Mouse (Mus musculus) liver, embryonic 13.5 days (tissue): ENCODE data around the gene Tlr7. TPM values are rescaled to one million over a fixed set of nuclear protein-coding genes. Genes with fewer than 3 reads are reported as not detected.
A peak's percentile ranks its signal among the peaks of the same experiment; 100 is the strongest.

Source experiments
- ATAC-seq: fragments of 200-750 bp; cut with Nextera tagmentation; 2 replicates; pipeline ENCODE4 v1.8.0; 2017; ENCODE audit warnings: low read depth, mild to moderate bottlenecking, moderate number of reproducible peaks, moderate library complexity
- DNase-seq: peaks from one replicate; pipeline ENCODE4 v3.0.0; 2022
- H3K27ac ChIP-seq: fragments of 300-500 bp; sonication (generic); 2 replicates; pipeline ENCODE4 v1.5.1; 2015; ENCODE audit warnings: moderate library complexity, mild to moderate bottlenecking, inconsistent platforms
- H3K27me3 ChIP-seq: fragments of 300-500 bp; sonication (generic); 2 replicates; pipeline ENCODE4 v1.6.1; 2015; ENCODE audit warnings: mild to moderate bottlenecking, inconsistent platforms
- H3K36me3 ChIP-seq: fragments of 300-500 bp; sonication (generic); 2 replicates; pipeline ENCODE4 v1.6.1; 2015; ENCODE audit warnings: mild to moderate bottlenecking, inconsistent platforms
- H3K4me1 ChIP-seq: fragments of 300-500 bp; sonication (generic); replicated peaks from 2 replicates; pipeline ENCODE4 v1.6.1; 2015; ENCODE audit warnings: inconsistent platforms
- H3K4me2 ChIP-seq: fragments of 300-500 bp; sonication (generic); 2 replicates; pipeline ENCODE4 v1.6.1; 2015; ENCODE audit warnings: inconsistent platforms, mild to moderate bottlenecking, moderate library complexity
- H3K4me3 ChIP-seq: fragments of 300-500 bp; sonication (generic); replicated peaks from 2 replicates; pipeline ENCODE4 v1.5.1; 2015; ENCODE audit warnings: mild to moderate bottlenecking, inconsistent platforms
- H3K9ac ChIP-seq: fragments of 300-500 bp; sonication (generic); 2 replicates; pipeline ENCODE4 v1.6.1; 2015; ENCODE audit warnings: mild to moderate bottlenecking, inconsistent platforms
- H3K9me3 ChIP-seq: fragments of 300-500 bp; sonication (generic); replicated peaks from 2 replicates; pipeline ENCODE4 v1.6.1; 2016; ENCODE audit warnings: inconsistent platforms
- WGBS: fragments of 180-500 bp; shearing (Covaris S2); methylation state at CpG from one replicate; pipeline ENCODE4 v1.1.7; 2015; ENCODE audit not compliant: insufficient replicate concordance; 5-methylcytosine and 5-hydroxymethylcytosine counted together
- polyA plus RNA-seq: library from polyadenylated mRNA; unstranded; fragments of >200 nt; fragmentation: Nextera tagmentation; extraction: Ambion mirVana; gene quantifications from 2 replicates; pipeline ENCODE4 v1.2.1, GENCODE M21; 2015

Tlr7 gene
- polyA plus RNA-seq, 1 experiment from 2014 or later: 0.22 TPM

- H3K4me3 ChIP-seq: no peak overlapping the region
- no peaks in the 10 kb centered on the region for H3K27me3 ChIP-seq
- no peak overlapping the region for H3K27ac ChIP-seq
- no peak overlapping the region for H3K9ac ChIP-seq
- H3K4me2 ChIP-seq: 0 out of 2 replicates have a peak overlapping the region, but pooled peaks have one; percentile 28
- H3K36me3 ChIP-seq: no peaks in the 10 kb centered on the region
- H3K4me1 ChIP-seq: no peaks in the 10 kb centered on the region
- H3K9me3 ChIP-seq: no peaks in the 10 kb centered on the region
- peak; percentile 18 for DNase-seq
- 22% methylated on average over 9 of the region's 9 CpGs for WGBS
- ATAC-seq: no peak
These were observed 53.4 kb downstream of the Tlr7 start for GRCm38 (mm10) chrX:167276953-167277352.

GRCm38 (mm10) chrX:167276551-167276950, 53.8 kb downstream of the Tlr7 start:
- Histone ChIP-seq H3K9ac (no peak overlapping the region), H3K4me2 (0 out of 2 replicates have a peak overlapping the region, but pooled peaks have one; percentile 28), H3K27me3 (no peaks in the 10 kb centered on the region), H3K9me3 (no peaks in the 10 kb centered on the region), H3K36me3 (no peaks in the 10 kb centered on the region), H3K4me3 (no peak overlapping the region), H3K27ac (no peak overlapping the region), H3K4me1 (no peaks in the 10 kb centered on the region)
- WGBS: 32% methylated on average over 10 of the region's 10 CpGs
- ATAC-seq: no peak
- no peak for DNase-seq

- DNase-seq: no peak
- Histone ChIP-seq H3K4me3 (no peak within 1 kb of the TSS), H3K9me3 (no peaks in the 10 kb centered on the region), H3K4me2 (no peak within 1 kb of the TSS), H3K9ac (no peak within 1 kb of the TSS), H3K27ac (no peak within 1 kb of the TSS), H3K36me3 (no peaks in the 10 kb centered on the region), H3K27me3 (no peaks in the 10 kb centered on the region), H3K4me1 (no peaks in the 10 kb centered on the region)
- ATAC-seq: no peak
- WGBS: 50% methylated on average over 4 of the region's 4 CpGs
These were observed 66.3 kb downstream of the Tlr7 start, which contains the start of gene Tlr8 for GRCm38 (mm10) chrX:167264086-167264485. Gene Tlr8, minus strand, starts transcription at chrX:167264329.

- WGBS: 58% methylated on average over 4 of the region's 4 CpGs
- no peak for ATAC-seq
- no peak overlapping the region for H3K4me3 ChIP-seq
These were observed 66.8 kb downstream of the Tlr7 start for GRCm38 (mm10) chrX:167263530-167263929.

More at GRCm38 (mm10) chrX:167263530-167263929, 66.8 kb downstream of the Tlr7 start:
- Histone ChIP-seq H3K9ac (no peak overlapping the region), H3K27me3 (no peaks in the 10 kb centered on the region), H3K4me1 (no peaks in the 10 kb centered on the region), H3K9me3 (no peaks in the 10 kb centered on the region), H3K4me2 (no peak overlapping the region), H3K36me3 (no peaks in the 10 kb centered on the region), H3K27ac (no peak overlapping the region)
- DNase-seq: no peak

Other genes starting within 250 kb of the Tlr7 start
- 1,269 and 1,520 TPM in 2 replicates for gene Tmsb4x, start 121.2 kb downstream of the Tlr7 start, polyA plus RNA-seq
- 0.36 and 0.37 TPM in 2 replicates for gene Tlr8, start 66.2 kb downstream of the Tlr7 start, polyA plus RNA-seq
- gene Prps2, start 52.2 kb upstream of the Tlr7 start, polyA plus RNA-seq: 11.8 and 13.1 TPM in 2 replicates